Mouse (Mus musculus) frontal cortex, postnatal 36 days (tissue): ENCODE measurements at regions not wholly inside any gene's neighbourhood (a gene's known extent, or its start where the extent isn't known, plus 50 kb on each side); places are given as distances from the start of the nearest gene placed in this dataset.

ENCODE experiments used
- DNase-seq, 2 experiments: peaks; one replicate each; pipeline ENCODE4 v3.0.0; 2022; ENCODE audit warnings: low spot score in 2 of 2

- no peak for DNase-seq
Observed at GRCm38 (mm10) chr2:117965758-117966157, 145.9 kb upstream of the Thbs1 start.

- no peak for DNase-seq
Observed at GRCm38 (mm10) chr2:117968731-117969130, 142.9 kb upstream of the Thbs1 start.

- no peak for DNase-seq
Observed at GRCm38 (mm10) chr2:117970631-117971030, 141.0 kb upstream of the Thbs1 start.

- DNase-seq: no peak
Observed at GRCm38 (mm10) chr2:117977033-117977432, 134.6 kb upstream of the Thbs1 start.

- DNase-seq: no peak
Observed at GRCm38 (mm10) chr2:117980856-117981255, 130.8 kb upstream of the Thbs1 start.

GRCm38 (mm10) chr2:117984569-117984968 lies 127.1 kb upstream of the Thbs1 start:
- no peak for DNase-seq

- no peak for DNase-seq
Observed at GRCm38 (mm10) chr2:117987426-117988215, 124.1 kb upstream of the Thbs1 start.

- DNase-seq: no peak
Observed at GRCm38 (mm10) chr2:117988396-117989173, 123.1 kb upstream of the Thbs1 start.

GRCm38 (mm10) chr2:117989215-117989614 lies 122.5 kb upstream of the Thbs1 start:
- no peak for DNase-seq

- no peak for DNase-seq
Observed at GRCm38 (mm10) chr2:117996130-117997083, 115.3 kb upstream of the Thbs1 start.

- DNase-seq: no peak
Observed at GRCm38 (mm10) chr2:117999641-118000040, 112.0 kb upstream of the Thbs1 start.

GRCm38 (mm10) chr2:118004191-118004590 lies 107.5 kb upstream of the Thbs1 start:
- no peak for DNase-seq

- DNase-seq: no peak
Observed at GRCm38 (mm10) chr2:118007539-118008427, 103.9 kb upstream of the Thbs1 start.

- no peak for DNase-seq
Observed at GRCm38 (mm10) chr2:118011679-118012078, 100.0 kb upstream of the Thbs1 start.

- no peak for DNase-seq
Observed at GRCm38 (mm10) chr2:118012211-118012610, 99.5 kb upstream of the Thbs1 start.

GRCm38 (mm10) chr2:118013156-118013555 lies 98.5 kb upstream of the Thbs1 start:
- DNase-seq: peak in 1 of 2 experiments; percentile 8

GRCm38 (mm10) chr2:118015182-118015581 lies 96.5 kb upstream of the Thbs1 start:
- DNase-seq: no peak

GRCm38 (mm10) chr2:118025829-118026735 lies 85.6 kb upstream of the Thbs1 start:
- no peak for DNase-seq

- no peak for DNase-seq
Observed at GRCm38 (mm10) chr2:118028881-118029280, 82.8 kb upstream of the Thbs1 start.
